Mouse (Mus musculus): Measurements from ENCODE around the gene Zc3h12a.
A peak's percentile ranks its signal among the peaks of the same experiment; 100 is the strongest.

The Zc3h12a gene

GRCm38 (mm10) chr4:125114638-125115037 lies 13.0 kb downstream of the Zc3h12a start:
- DNase-seq = peak; percentile 85 to 93

GRCm38 (mm10) chr4:125105354-125105753 lies 22.3 kb downstream of the Zc3h12a start:
- no peak for DNase-seq

GRCm38 (mm10) chr4:125101334-125101733 lies 26.3 kb downstream of the Zc3h12a start:
- DNase-seq = no peak

GRCm38 (mm10) chr4:125099458-125099857 lies 28.2 kb downstream of the Zc3h12a start:
- DNase-seq = peak; percentile 71 to 94

- DNase-seq = no peak
These were observed 30.2 kb downstream of the Zc3h12a start for GRCm38 (mm10) chr4:125097412-125097811.

GRCm38 (mm10) chr4:125096066-125096465 lies 31.6 kb downstream of the Zc3h12a start:
- DNase-seq = no peak

GRCm38 (mm10) chr4:125093031-125093430 lies 34.6 kb downstream of the Zc3h12a start:
- no peak for DNase-seq

GRCm38 (mm10) chr4:125085346-125085841 lies 42.2 kb downstream of the Zc3h12a start:
- DNase-seq = peak; percentile 66 to 90

- peak; percentile 86 to 94 for DNase-seq
These were observed 43.0 kb downstream of the Zc3h12a start, which contains the start of gene Meaf6 for GRCm38 (mm10) chr4:125084403-125085345. Meaf6 (plus strand) TSS chr4:125085134.

- DNase-seq = no peak
These were observed 48.9 kb downstream of the Zc3h12a start for GRCm38 (mm10) chr4:125078698-125079097.

GRCm38 (mm10) chr4:125077700-125078099 lies 49.9 kb downstream of the Zc3h12a start:
- peak in 1 of 2 experiments; percentile 23 for DNase-seq

All from kidney, postnatal 36 days (tissue).